Mouse (Mus musculus) hindbrain, embryonic 16.5 days (tissue): ENCODE data around the gene Enkur. TPM values are rescaled to one million over a fixed set of nuclear protein-coding genes. Genes with fewer than 3 reads are reported as not detected.

Source experiments
- ATAC-seq: fragments of 200-750 bp; cut with Nextera tagmentation; 2 replicates; pipeline ENCODE4 v1.8.0; 2017; ENCODE audit warnings: moderate TSS enrichment, moderate library complexity
- H3K27ac ChIP-seq: fragments of 300-500 bp; sonication (generic); 2 replicates; pipeline ENCODE4 v1.5.1; 2014; ENCODE audit warnings: low read depth, mild to moderate bottlenecking, control low read depth, low read length, moderate library complexity
- H3K27me3 ChIP-seq: fragments of 300-500 bp; sonication (generic); replicated peaks from 2 replicates; pipeline ENCODE4 v1.6.1; 2014; ENCODE audit warnings: low read length; ENCODE audit not compliant: control insufficient read depth, insufficient read depth
- H3K36me3 ChIP-seq: fragments of 300-500 bp; sonication (generic); 2 replicates; pipeline ENCODE4 v1.6.1; 2014; ENCODE audit warnings: mild to moderate bottlenecking, low read length, moderate library complexity, mixed read lengths; ENCODE audit not compliant: control insufficient read depth, insufficient read depth
- H3K4me1 ChIP-seq: fragments of 300-500 bp; sonication (generic); 2 replicates; pipeline ENCODE4 v1.6.1; 2014; ENCODE audit warnings: low read depth, low read length; ENCODE audit not compliant: control insufficient read depth, insufficient read depth
- H3K4me2 ChIP-seq: fragments of 300-500 bp; sonication (generic); 2 replicates; pipeline ENCODE4 v1.6.1; 2014; ENCODE audit warnings: mild to moderate bottlenecking, low read length, control low read depth, moderate library complexity
- H3K4me3 ChIP-seq: fragments of 300-500 bp; sonication (generic); 2 replicates; pipeline ENCODE4 v1.5.1; 2014; ENCODE audit warnings: mild to moderate bottlenecking, low read length, control low read depth, moderate library complexity
- H3K9ac ChIP-seq: fragments of 300-500 bp; sonication (generic); 2 replicates; pipeline ENCODE4 v1.6.1; 2014; ENCODE audit warnings: low read depth, mild to moderate bottlenecking, control low read depth, low read length, moderate library complexity
- H3K9me3 ChIP-seq: fragments of 300-500 bp; sonication (generic); 2 replicates; pipeline ENCODE4 v1.6.1; 2014; ENCODE audit warnings: mild to moderate bottlenecking, low read length, moderate library complexity; ENCODE audit not compliant: control insufficient read depth
- WGBS: fragments of 180-500 bp; shearing (Covaris S2); extraction: QIAGEN DNeasy Blood & Tissue Kit; methylation state at CpG from one replicate; pipeline ENCODE4 v1.1.7; 2014; 5-methylcytosine and 5-hydroxymethylcytosine counted together
- polyA plus RNA-seq: library from polyadenylated mRNA; unstranded; fragments of >200 nt; fragmentation: Nextera tagmentation; extraction: Ambion mirVana; gene quantifications from 2 replicates; pipeline ENCODE4 v1.2.1, GENCODE M21; 2015

Gene Enkur
- polyA plus RNA-seq, 1 experiment from 2014 or later = 4.6 TPM

DNA sequence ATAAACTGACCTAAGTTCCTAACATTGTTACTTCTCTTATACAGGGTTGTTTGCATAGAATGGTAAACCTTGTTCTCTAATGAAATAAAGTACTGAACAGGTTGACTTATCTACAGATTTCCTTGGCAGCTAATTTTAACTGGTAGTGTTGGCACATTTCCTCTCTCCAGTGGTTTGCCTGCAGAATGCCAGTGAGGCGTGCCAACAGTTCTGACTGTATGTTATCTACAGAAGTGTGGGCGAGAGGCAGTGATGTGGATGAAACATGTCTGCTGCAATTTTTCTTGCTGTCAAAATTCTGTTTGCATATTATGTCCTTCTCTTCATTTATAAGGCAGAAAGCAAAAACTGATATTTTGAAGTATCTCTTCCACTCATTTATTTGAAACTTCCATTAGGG, 2.4 kb downstream of the Enkur start:
- WGBS = 74% methylated on average over 2 of the region's 2 CpGs
- Histone ChIP-seq H3K27ac (no peak overlapping the region), H3K4me3 (no peak overlapping the region), H3K36me3 (no peaks in the 10 kb centered on the region), H3K4me1 (peaks cover 14% of the 10 kb centered on the region), H3K27me3 (no peaks in the 10 kb centered on the region), H3K9ac (no peak overlapping the region), H3K4me2 (no peak overlapping the region), H3K9me3 (no peaks in the 10 kb centered on the region)
- no peak for ATAC-seq

DNA sequence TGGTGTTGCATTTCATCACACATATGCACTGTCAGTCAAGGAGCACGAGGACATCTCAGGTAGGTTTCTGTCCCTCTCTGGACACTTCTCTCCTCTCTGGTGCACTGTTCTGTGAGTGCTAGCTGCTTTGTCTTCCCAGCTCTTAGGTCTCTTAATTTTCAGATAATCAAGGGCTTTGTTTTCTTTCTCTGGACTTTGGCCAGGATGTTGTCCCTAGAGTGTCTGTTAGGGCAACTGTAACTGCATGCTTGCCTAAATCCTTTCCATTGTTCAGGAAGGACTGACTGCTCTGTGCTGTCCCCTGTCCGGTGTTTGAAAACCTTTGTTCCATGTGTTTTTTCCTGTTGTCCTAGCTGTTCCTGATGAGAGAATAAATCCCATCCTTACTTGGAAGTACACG, 6.1 kb downstream of the Enkur start:
- H3K4me1 ChIP-seq = no peaks in the 10 kb centered on the region
- H3K27ac ChIP-seq = no peak overlapping the region
- WGBS = 53% methylated on average over 3 of the region's 3 CpGs
- no peak overlapping the region for H3K9ac ChIP-seq
- no peak overlapping the region for H3K4me2 ChIP-seq
- no peak for ATAC-seq
- H3K27me3 ChIP-seq = no peaks in the 10 kb centered on the region
- no peaks in the 10 kb centered on the region for H3K36me3 ChIP-seq
- H3K4me3 ChIP-seq = no peak overlapping the region
- peaks cover 3% of the 10 kb centered on the region; the same call in 1 of the 2 replicates for H3K9me3 ChIP-seq

DNA sequence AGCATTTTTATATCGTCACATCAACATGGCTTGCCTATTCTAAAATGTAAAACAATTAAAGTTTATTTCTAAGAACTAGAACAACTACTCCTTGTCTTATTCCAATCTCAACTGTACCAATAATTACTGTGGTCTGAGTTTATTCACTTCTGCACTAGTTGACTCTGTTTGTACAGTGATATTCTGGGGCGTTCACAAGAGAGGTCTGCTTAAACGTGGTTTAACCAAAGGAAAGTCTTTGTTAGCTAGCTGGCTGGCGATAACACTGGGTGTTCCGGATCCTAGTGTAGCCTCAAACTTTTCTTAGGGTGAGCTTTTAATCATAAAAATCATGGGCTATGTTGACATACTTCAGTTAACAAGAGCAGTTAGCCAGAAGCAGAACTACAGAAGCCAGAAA, 9.9 kb downstream of the Enkur start:
- Histone ChIP-seq H3K4me2 (no peak overlapping the region), H3K36me3 (no peaks in the 10 kb centered on the region), H3K4me3 (no peak overlapping the region), H3K4me1 (no peaks in the 10 kb centered on the region), H3K9ac (no peak overlapping the region), H3K27ac (no peak overlapping the region), H3K27me3 (no peaks in the 10 kb centered on the region), H3K9me3 (peaks cover 3% of the 10 kb centered on the region; the same call in 1 of the 2 replicates)
- 92% methylated on average over 5 of the region's 5 CpGs for WGBS
- no peak for ATAC-seq

DNA sequence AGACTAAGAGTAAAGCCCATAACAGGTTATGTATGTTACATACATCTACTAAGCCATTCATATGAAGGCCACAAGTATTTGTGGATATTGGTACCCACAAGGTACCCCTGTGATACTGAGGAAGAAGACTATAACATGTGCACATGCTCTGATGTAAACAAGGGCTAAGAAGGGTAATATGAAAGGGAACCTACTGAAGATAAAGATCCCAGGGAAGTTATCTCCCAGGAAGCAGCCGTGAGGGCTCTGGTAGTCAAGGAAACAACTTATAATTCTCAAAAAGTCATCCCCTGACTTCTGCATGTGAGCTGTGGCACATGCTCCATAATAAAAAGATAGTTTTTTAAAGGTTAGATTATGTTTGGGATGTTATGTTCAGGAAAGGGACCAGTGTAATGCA, 13.9 kb downstream of the Enkur start:
- no peak for ATAC-seq
- no peaks in the 10 kb centered on the region for H3K27me3 ChIP-seq
- no peaks in the 10 kb centered on the region for H3K36me3 ChIP-seq
- H3K9ac ChIP-seq = no peak overlapping the region
- H3K4me2 ChIP-seq = no peak overlapping the region
- H3K9me3 ChIP-seq = no peaks in the 10 kb centered on the region
- H3K4me3 ChIP-seq = no peak overlapping the region
- 82% methylated on average over 1 of the region's 1 CpGs for WGBS
- H3K4me1 ChIP-seq = no peaks in the 10 kb centered on the region
- H3K27ac ChIP-seq = no peak overlapping the region

DNA sequence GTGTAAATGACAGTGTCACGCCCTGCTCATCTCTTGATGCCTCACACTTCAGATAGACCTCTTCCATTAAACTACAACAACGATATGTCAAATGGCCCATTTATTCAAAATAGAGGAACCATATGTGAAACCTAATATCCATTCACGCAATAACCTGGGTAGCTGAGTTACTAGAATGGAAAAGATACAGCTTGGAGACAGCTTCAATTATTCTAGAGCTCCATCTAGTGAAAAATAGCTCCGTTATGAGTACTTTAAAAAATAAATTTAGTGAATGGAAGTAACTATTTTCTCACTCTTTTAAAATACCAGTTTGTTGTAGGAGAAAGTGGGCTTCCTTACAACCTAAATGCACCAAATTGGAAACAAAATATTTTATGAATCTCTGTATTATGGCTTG, 16.6 kb downstream of the Enkur start:
- Histone ChIP-seq H3K36me3 (no peaks in the 10 kb centered on the region), H3K4me1 (no peaks in the 10 kb centered on the region), H3K4me2 (no peak overlapping the region), H3K27ac (no peak overlapping the region), H3K9ac (no peak overlapping the region), H3K27me3 (no peaks in the 10 kb centered on the region), H3K9me3 (no peaks in the 10 kb centered on the region), H3K4me3 (no peak overlapping the region)
- WGBS = 51% methylated on average over 4 of the region's 4 CpGs
- ATAC-seq = 0 out of 2 replicates have a peak, but pooled peaks have one; percentile 45

DNA sequence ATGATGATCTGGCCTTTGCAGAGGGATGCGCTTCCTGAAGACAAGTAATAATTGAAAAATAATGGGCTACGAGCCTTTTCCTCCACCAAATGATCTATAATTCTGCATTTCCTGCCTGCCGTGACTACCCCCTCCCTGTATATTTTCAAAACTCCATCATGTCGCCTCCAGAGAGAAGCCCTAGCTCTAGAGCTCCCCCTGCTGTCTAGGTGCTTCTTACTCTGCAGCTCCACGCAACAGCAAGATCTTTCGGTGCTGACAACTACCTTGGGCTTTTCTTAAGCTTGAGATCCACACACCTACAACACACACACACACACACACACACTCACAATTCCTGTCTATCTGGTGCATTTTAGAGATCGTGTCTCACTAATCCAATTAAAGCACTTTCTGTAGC, 17.6 kb downstream of the Enkur start:
- Histone ChIP-seq H3K9me3 (no peaks in the 10 kb centered on the region), H3K4me2 (no peak overlapping the region), H3K27ac (no peak overlapping the region), H3K36me3 (no peaks in the 10 kb centered on the region), H3K4me1 (no peaks in the 10 kb centered on the region), H3K4me3 (no peak overlapping the region), H3K9ac (no peak overlapping the region), H3K27me3 (no peaks in the 10 kb centered on the region)
- ATAC-seq = no peak
- WGBS = 58% methylated on average over 7 of the region's 7 CpGs

DNA sequence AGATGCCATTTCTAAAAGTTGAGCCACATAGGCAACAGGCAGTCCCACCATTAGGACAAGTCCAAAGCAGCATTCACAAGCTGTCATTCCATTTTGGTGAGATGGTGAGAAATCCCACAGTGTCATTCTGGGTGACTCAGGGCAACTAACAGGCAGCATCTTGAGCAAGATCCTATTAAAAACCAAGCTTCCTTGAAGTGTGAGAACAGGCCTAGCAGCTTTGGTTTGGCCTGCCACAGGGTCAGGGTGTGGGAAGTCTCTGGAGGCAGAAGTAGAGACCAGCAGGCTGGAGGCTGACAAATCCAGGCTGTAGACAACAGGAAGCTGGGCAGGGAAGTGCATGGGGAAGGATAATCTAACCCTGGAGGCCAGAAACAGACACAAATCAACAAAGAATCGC, 22.4 kb downstream of the Enkur start:
- no peaks in the 10 kb centered on the region for H3K4me1 ChIP-seq
- H3K4me2 ChIP-seq = no peak overlapping the region
- no peaks in the 10 kb centered on the region for H3K36me3 ChIP-seq
- no peak for ATAC-seq
- no peak overlapping the region for H3K4me3 ChIP-seq
- H3K27me3 ChIP-seq = no peaks in the 10 kb centered on the region
- H3K9me3 ChIP-seq = no peaks in the 10 kb centered on the region
- 87% methylated on average over 1 of the region's 1 CpGs for WGBS
- H3K27ac ChIP-seq = no peak overlapping the region
- H3K9ac ChIP-seq = no peak overlapping the region

DNA sequence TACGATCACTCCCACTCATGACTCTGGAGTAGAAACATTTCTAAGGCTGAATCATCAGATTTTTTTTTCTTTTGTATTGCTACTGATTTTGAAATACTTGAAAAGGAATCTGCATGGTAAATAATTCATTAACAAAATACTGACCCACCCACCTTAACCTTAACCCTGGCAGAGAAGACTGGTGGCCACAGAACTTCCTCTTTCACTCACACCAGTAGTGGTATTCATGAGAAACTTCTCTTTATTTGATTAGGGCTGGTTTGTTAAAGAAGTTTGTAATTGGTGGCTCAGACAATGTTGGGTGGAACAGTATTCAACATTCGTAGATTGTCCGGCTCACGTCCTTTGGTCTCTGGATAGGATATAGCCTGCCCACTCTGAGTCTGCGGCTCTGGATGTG, 26.0 kb downstream of the Enkur start:
- H3K27me3 ChIP-seq = no peaks in the 10 kb centered on the region
- H3K4me1 ChIP-seq = no peaks in the 10 kb centered on the region
- no peak for ATAC-seq
- H3K4me3 ChIP-seq = no peak overlapping the region
- no peaks in the 10 kb centered on the region for H3K9me3 ChIP-seq
- no peak overlapping the region for H3K4me2 ChIP-seq
- WGBS = 94% methylated on average over 5 of the region's 5 CpGs
- H3K9ac ChIP-seq = no peak overlapping the region
- H3K36me3 ChIP-seq = no peaks in the 10 kb centered on the region
- H3K27ac ChIP-seq = no peak overlapping the region

DNA sequence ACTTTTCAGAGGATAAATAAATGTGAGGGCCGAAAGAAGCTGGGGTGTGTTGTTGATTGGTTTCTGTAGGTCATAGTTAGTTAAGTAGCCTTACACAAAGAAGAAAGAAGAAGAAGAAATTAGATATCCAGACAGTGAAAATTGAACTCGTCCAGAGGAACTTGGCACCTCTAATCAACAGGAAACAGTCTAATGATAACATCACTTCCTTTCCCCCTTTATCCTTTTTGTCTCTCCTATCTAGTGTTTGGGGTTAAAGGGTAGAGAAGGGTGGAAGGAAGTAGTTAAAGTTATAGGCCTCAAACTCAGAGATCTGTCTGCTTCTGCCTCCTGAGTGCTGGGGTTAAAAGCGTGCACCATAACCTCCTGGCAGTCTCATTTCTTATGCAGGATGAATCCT, 32.4 kb downstream of the Enkur start:
- ATAC-seq = no peak
- no peaks in the 10 kb centered on the region for H3K27me3 ChIP-seq
- H3K9ac ChIP-seq = no peak overlapping the region

DNA sequence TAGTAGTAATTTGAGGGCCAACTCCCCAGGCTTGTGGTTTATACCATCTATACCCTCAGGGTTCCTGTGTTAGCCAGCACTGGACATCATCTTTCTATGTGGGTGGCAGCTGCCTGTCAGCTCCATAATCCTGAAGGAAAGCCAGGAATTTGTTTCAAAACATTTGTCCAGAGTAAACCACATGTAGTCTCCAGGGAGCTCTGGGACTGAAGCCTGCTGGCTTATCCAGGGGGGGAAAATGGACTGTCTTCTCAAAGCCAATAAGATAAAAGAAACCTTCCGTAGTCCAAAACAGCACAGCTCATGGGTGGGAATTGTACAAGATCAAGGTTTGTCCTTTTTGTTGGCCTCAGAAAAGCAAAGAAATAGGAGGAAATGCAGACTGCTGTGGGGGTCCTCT, 37.2 kb downstream of the Enkur start:
- Histone ChIP-seq H3K36me3 (no peaks in the 10 kb centered on the region), H3K27ac (no peak overlapping the region), H3K4me3 (no peak overlapping the region), H3K4me1 (no peaks in the 10 kb centered on the region), H3K27me3 (no peaks in the 10 kb centered on the region), H3K9ac (no peak overlapping the region), H3K4me2 (no peak overlapping the region), H3K9me3 (no peaks in the 10 kb centered on the region)
- ATAC-seq = no peak
- 81% methylated on average over 1 of the region's 1 CpGs for WGBS

More for the DNA sequence above, 32.4 kb downstream of the Enkur start:
- no peak overlapping the region for H3K4me3 ChIP-seq
- 91% methylated on average over 3 of the region's 3 CpGs for WGBS
- H3K4me1 ChIP-seq = no peaks in the 10 kb centered on the region
- no peak overlapping the region for H3K27ac ChIP-seq
- no peaks in the 10 kb centered on the region for H3K36me3 ChIP-seq
- no peak overlapping the region for H3K4me2 ChIP-seq
- H3K9me3 ChIP-seq = no peaks in the 10 kb centered on the region
